Mouse (Mus musculus): ENCODE results near the gene Dnajb11.

- TF ChIP-seq CTCF (IDR thresholded peaks at IDR 0.05; ENCODE audit: extremely low read depth, insufficient read depth, low read length) (no peak), POLR2A (IDR thresholded peaks at IDR 0.05; ENCODE audit: extremely low read depth, insufficient read depth, low read length) (no peak)
Observed at GRCm38 (mm10) chr16:22899866-22900570, 42.4 kb downstream of the Dnajb11 start.
